Mouse (Mus musculus) limb, embryonic 14.5 days (tissue): ENCODE results near the gene AW011738. TPM values are rescaled to one million over a fixed set of nuclear protein-coding genes. Genes with fewer than 3 reads are reported as not detected.

Experiments used
- ATAC-seq: fragments of 200-750 bp; cut with Nextera tagmentation; 2 replicates; pipeline ENCODE4 v1.8.0; 2017; ENCODE audit warnings: low read depth, moderate number of reproducible peaks, moderate TSS enrichment; ENCODE audit not compliant: low FRiP score
- DNase-seq: peaks from one replicate; pipeline ENCODE4 v3.0.0-alpha.2; 2015; ENCODE audit warnings: low spot score
- H3K27ac ChIP-seq: fragments of 300-500 bp; sonication (generic); replicated peaks from 2 replicates; pipeline ENCODE4 v1.5.1; 2014; ENCODE audit warnings: low read depth, mild to moderate bottlenecking, low read length, moderate library complexity, mixed read lengths
- H3K27me3 ChIP-seq: fragments of 300-500 bp; sonication (generic); 2 replicates; pipeline ENCODE4 v1.6.1; 2014; ENCODE audit warnings: low read length, mixed read lengths; ENCODE audit not compliant: control insufficient read depth, insufficient read depth
- H3K36me3 ChIP-seq: fragments of 300-500 bp; sonication (generic); 2 replicates; pipeline ENCODE4 v1.6.1; 2014; ENCODE audit warnings: mild to moderate bottlenecking, low read length, moderate library complexity, mixed read lengths; ENCODE audit not compliant: control insufficient read depth, insufficient read depth
- H3K4me1 ChIP-seq: fragments of 300-500 bp; sonication (generic); 2 replicates; pipeline ENCODE4 v1.6.1; 2014; ENCODE audit warnings: antibody characterized with exemption, low read length, mixed read lengths; ENCODE audit not compliant: control insufficient read depth, insufficient read depth
- H3K4me2 ChIP-seq: fragments of 300-500 bp; sonication (generic); replicated peaks from 2 replicates; pipeline ENCODE4 v1.6.1; 2014; ENCODE audit warnings: low read depth, mild to moderate bottlenecking, low read length, moderate library complexity; ENCODE audit not compliant: severe bottlenecking
- H3K4me3 ChIP-seq: fragments of 300-500 bp; sonication (generic); replicated peaks from 2 replicates; pipeline ENCODE4 v1.5.1; 2014; ENCODE audit warnings: low read length
- H3K9ac ChIP-seq: fragments of 300-500 bp; sonication (generic); 2 replicates; pipeline ENCODE4 v1.6.1; 2014; ENCODE audit warnings: mild to moderate bottlenecking, low read depth, low read length, moderate library complexity; ENCODE audit not compliant: severe bottlenecking
- H3K9me3 ChIP-seq: fragments of 300-500 bp; sonication (generic); 2 replicates; pipeline ENCODE4 v1.6.1; 2016; ENCODE audit warnings: low read length; ENCODE audit not compliant: control insufficient read depth
- POLR2A ChIP-seq: fragments of 200-500 bp; IDR thresholded peaks from 2 replicates; pipeline ENCODE4 v1.8.0; 2012; ENCODE audit warnings: inconsistent platforms, mild to moderate bottlenecking, moderate library complexity, borderline replicate concordance; ENCODE audit not compliant: insufficient read depth, insufficient read length; ENCODE audit errors: extremely low read depth
- WGBS: fragments of 180-500 bp; shearing (Covaris S2); extraction: QIAGEN DNeasy Blood & Tissue Kit; methylation state at CpG from one replicate; pipeline ENCODE4 v1.1.7; 2014; 5-methylcytosine and 5-hydroxymethylcytosine counted together
- polyA plus RNA-seq, 2 experiments: library from polyadenylated mRNA; depleted of rRNA in 1 of 2; stranded (reverse) in 1 of 2; unstranded in 1 of 2; fragments of >200 nt; fragmentation: Nextera tagmentation in 1 of 2; extraction: Ambion mirVana in 1 of 2; gene quantifications; 2 replicates each; pipeline versions ENCODE4 v1.2.1 to v1.2.3; 2012 to 2014

AW011738 gene
- polyA plus RNA-seq, 2 experiments = 1.4 to 2.4 TPM

DNA sequence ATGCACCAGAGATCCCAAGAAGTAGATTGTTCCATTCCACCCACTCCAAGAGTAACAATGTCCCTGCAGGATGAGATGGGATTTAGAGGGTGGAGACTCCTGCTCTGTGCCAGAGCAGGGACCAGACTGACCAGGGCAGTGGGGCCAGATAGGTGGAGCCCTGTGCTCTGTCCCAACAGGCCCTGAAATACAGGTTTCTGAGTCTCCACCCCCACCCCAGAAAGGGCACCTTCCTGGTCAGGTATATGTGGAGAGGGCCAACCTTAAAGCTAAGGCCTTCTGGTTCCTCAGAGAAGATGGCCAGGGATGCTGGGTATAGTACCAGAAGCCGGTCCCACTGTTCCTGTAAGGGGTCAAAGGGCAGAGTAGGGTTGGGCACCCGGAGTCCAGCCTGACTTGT lies 21.2 kb downstream of the AW011738 start:
- Histone ChIP-seq H3K27me3 (no peaks in the 10 kb centered on the region), H3K36me3 (peaks cover 10% of the 10 kb centered on the region), H3K4me1 (0 out of 2 replicates have a peak, but pooled peaks cover 5% of the 10 kb centered on the region), H3K4me3 (no peak overlapping the region), H3K4me2 (no peak overlapping the region), H3K27ac (no peak overlapping the region), H3K9me3 (no peaks in the 10 kb centered on the region), H3K9ac (no peak overlapping the region)
- 79% methylated on average over 2 of the region's 2 CpGs for WGBS
- no peak for TF ChIP-seq POLR2A
- ATAC-seq = no peak
- no peak for DNase-seq

DNA sequence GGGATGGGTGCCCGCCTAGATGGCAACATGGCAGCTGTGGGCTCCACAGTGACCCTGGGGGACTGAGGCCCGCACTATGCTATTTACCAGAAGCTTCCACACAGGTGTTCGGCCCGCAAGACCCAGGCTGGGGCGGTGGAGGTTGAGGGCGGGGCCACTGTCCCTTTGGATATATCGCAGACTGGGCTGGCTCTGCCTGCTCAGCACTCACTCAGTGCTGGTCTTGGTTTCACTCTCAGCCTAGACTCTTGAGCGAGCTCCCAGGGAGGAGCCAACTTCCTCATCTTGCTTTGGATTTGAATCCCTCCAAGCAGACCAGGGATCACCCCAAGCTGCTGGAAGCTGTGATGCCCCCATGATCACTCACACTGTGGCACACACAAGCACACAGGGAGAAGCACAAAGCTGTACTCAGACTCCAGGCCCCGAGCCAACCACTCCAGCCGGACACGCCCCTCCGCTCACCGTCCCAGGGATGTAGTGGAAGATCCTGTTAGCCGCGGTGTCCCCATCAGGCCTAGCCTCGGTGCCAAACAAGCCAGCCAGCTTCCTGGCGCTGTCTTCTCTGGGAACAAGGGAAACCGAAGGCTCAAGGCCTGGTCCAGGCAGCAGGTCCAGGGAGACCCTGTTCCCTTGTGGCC lies 24.8 kb downstream of the AW011738 start:
- H3K4me3 ChIP-seq = no peak overlapping the region
- H3K4me1 ChIP-seq = 0 out of 2 replicates have a peak, but pooled peaks cover 5% of the 10 kb centered on the region
- H3K9me3 ChIP-seq = no peaks in the 10 kb centered on the region
- H3K4me2 ChIP-seq = no peak overlapping the region; the same call in 1 of the 2 replicates
- 34% methylated on average over 18 of the region's 18 CpGs for WGBS
- H3K9ac ChIP-seq = 0 out of 2 replicates have a peak overlapping the region, but pooled peaks have one; percentile 12
- peak; percentile 23; the same call in 1 of the 2 replicates for ATAC-seq
- TF ChIP-seq POLR2A = no peak
- no peaks in the 10 kb centered on the region for H3K27me3 ChIP-seq
- no peak overlapping the region for H3K27ac ChIP-seq
- H3K36me3 ChIP-seq = peaks cover 40% of the 10 kb centered on the region
- DNase-seq = no peak

DNA sequence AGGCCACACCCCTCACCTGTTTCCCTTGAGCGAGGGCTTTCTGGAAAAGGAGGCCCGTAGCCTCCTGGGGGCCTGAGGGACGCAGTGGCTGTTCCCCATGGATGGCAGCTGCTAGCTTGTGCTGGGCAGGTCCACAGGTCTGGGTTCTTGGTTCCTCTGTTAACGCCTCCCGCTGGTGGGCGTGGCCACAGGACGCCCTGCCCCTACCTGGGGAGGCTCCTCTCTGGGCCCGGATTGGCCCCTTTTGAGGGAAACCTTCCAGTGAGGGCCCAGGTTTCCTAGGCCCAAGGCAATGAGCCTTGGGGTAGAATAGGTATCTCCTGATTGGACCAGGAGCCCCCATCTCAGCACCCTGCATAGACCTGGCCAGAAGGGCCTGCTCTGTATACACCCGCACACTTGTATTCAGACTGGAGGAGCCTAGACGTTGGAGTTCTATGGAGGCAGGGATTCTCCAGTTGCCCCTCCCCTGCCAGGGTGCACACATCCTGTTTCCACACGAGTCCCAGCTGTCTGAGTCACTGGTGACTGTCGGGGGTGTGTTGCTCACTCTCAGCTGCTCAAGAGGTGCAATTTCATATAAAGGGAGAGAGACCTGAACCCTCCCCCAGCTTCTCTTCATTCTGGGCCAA lies 25.4 kb downstream of the AW011738 start:
- Histone ChIP-seq H3K27me3 (no peaks in the 10 kb centered on the region), H3K4me3 (no peak overlapping the region), H3K4me2 (no peak overlapping the region), H3K9me3 (no peaks in the 10 kb centered on the region), H3K9ac (no peak overlapping the region), H3K27ac (no peak overlapping the region), H3K4me1 (peaks cover 8% of the 10 kb centered on the region; the same call in 1 of the 2 replicates), H3K36me3 (peaks cover 43% of the 10 kb centered on the region)
- DNase-seq (no peak), ATAC-seq (0 out of 2 replicates have a peak, but pooled peaks have one; percentile 17)
- WGBS = 21% methylated on average over 10 of the region's 12 CpGs
- no peak for TF ChIP-seq POLR2A

DNA sequence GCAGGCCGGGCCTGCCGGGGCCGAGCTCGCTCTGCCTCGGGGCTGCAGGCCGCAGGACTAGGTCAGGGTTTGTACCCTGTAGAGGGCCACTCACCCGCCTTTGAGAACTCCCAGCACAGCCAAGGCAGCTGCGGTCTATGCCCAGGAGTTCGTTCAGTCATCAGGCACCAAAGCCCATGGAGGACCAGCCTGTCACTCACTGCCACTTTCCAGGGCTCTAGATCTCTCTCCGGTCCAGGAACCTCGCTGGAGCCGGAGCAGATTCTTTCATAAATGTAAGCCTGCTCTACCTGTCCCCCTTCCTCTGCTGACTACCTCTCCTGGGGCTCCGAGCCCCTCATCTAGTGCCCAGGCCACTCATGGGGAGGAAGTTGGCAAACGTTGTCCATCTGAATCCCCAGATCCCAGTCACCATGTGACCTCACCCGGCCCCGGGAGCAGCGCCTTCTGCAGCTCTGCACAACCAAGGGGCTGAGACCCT lies 31.0 kb downstream of the AW011738 start:
- Histone ChIP-seq H3K27me3 (no peaks in the 10 kb centered on the region), H3K27ac (no peak overlapping the region), H3K36me3 (peaks cover 60% of the 10 kb centered on the region), H3K4me2 (peak overlapping the region; percentile 88), H3K4me1 (peaks cover 11% of the 10 kb centered on the region), H3K4me3 (peak overlapping the region; percentile 86), H3K9ac (peak overlapping the region; percentile 72), H3K9me3 (no peaks in the 10 kb centered on the region)
- 1% methylated on average over 17 of the region's 17 CpGs for WGBS
- DNase-seq (no peak), ATAC-seq (no peak)
- TF ChIP-seq POLR2A = no peak

DNA sequence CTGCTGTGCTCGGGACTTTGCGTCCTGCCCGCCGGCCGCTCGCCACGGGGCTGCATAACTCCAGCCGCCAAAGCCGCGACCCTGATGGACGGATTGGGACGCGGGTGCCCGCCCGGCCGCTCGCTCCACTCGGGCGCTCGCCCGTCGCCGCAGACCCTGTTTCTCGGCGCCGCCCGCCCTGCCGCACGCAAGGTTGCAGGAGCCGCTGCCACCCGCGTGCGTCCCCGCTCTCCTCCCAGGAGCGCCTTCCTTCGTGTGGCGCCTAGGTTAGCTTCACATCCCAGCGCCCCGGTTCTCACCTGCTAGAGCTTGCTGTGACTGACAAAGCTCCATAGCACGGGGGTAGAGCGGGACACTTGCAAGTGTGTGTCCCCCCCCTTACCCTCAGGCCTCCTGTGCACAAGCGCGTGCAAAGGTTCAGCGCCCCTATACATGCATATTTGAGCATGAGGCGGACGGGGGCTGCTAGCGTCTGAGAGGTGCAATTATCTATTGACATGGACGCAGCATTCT lies 31.7 kb downstream of the AW011738 start, which contains the start of gene Plekhn1:
Plekhn1 (minus strand) TSS at position 157 of the 513 bp plus-strand sequence.
- WGBS = under 1% methylated on average over 32 of the region's 48 CpGs
- Histone ChIP-seq H3K36me3 (peaks cover 60% of the 10 kb centered on the region), H3K27ac (peak within 1 kb of the TSS; percentile 58), H3K4me3 (peak within 1 kb of the TSS; percentile 86), H3K9ac (peak within 1 kb of the TSS; percentile 72), H3K4me1 (peaks cover 11% of the 10 kb centered on the region), H3K4me2 (peak within 1 kb of the TSS; percentile 88), H3K27me3 (no peaks in the 10 kb centered on the region), H3K9me3 (no peaks in the 10 kb centered on the region)
- TF ChIP-seq POLR2A = no peak
- ATAC-seq = peak; percentile 44; the same call in 1 of the 2 replicates
- DNase-seq = peak; percentile 49
